Mouse (Mus musculus) hindbrain, embryonic 14.5 days (tissue): Measurements from ENCODE around the gene Zfp148. TPM values are rescaled to one million over a fixed set of nuclear protein-coding genes. Genes with fewer than 3 reads are reported as not detected.

Experiments used
- polyA plus RNA-seq: library from polyadenylated mRNA; unstranded; fragments of >200 nt; fragmentation: Nextera tagmentation; extraction: Ambion mirVana; gene quantifications from 2 replicates; pipeline ENCODE4 v1.2.1, GENCODE M21; 2014

The Zfp148 gene
- polyA plus RNA-seq, 1 experiment from 2014 or later = 42.1 TPM

Other genes starting within 250 kb of the Zfp148 start
- gene Osbpl11, start 195.8 kb upstream of the Zfp148 start, polyA plus RNA-seq = 18.0 and 20.9 TPM in 2 replicates
- 94.9 and 105 TPM in 2 replicates for gene Snx4, start 129.4 kb upstream of the Zfp148 start, polyA plus RNA-seq
- gene Slc12a8, start 136.5 kb downstream of the Zfp148 start, polyA plus RNA-seq = 0.75 and 1.1 TPM in 2 replicates